Mouse (Mus musculus) myocyte (in vitro differentiated cells): ENCODE measurements around the gene Midn. TPM values are rescaled to one million over a fixed set of nuclear protein-coding genes. Genes with fewer than 3 reads are reported as not detected.
A peak's percentile ranks its signal among the peaks of the same experiment; 100 is the strongest.

Experiments used
- H3K27me3 ChIP-seq: one replicate; pipeline ENCODE4 v1.6.1; 2011; ENCODE audit not compliant: control insufficient read depth, insufficient read depth, insufficient read length
- H3K36me3 ChIP-seq: one replicate; pipeline ENCODE4 v1.6.1; 2011; ENCODE audit not compliant: control insufficient read depth, insufficient read depth
- H3K4me2 ChIP-seq: one replicate; pipeline ENCODE4 v1.6.1; 2011; ENCODE audit warnings: low read depth, control low read depth
- H3K4me3 ChIP-seq: one replicate; pipeline ENCODE4 v1.5.1; 2011; ENCODE audit warnings: mild to moderate bottlenecking, control low read depth, moderate library complexity
- H3K79me2 ChIP-seq: one replicate; pipeline ENCODE4 v1.6.1; 2011; ENCODE audit not compliant: control insufficient read depth, insufficient read depth
- H3ac ChIP-seq: one replicate; pipeline ENCODE4 v1.6.1; 2011; ENCODE audit not compliant: control insufficient read depth, insufficient read length
- CEBPB ChIP-seq: IDR thresholded peaks from 2 replicates; pipeline ENCODE4 v1.6.1; 2011; ENCODE audit warnings: mild to moderate bottlenecking, moderate library complexity; ENCODE audit not compliant: poor library complexity, insufficient read depth, severe bottlenecking
- E2F4 ChIP-seq: IDR thresholded peaks from one replicate; pipeline ENCODE4 v1.6.1; 2011; ENCODE audit warnings: mild to moderate bottlenecking, control low read depth, moderate library complexity; ENCODE audit not compliant: insufficient read depth
- MAX ChIP-seq: IDR thresholded peaks from one replicate; pipeline ENCODE4 v1.6.1; 2011; ENCODE audit warnings: low read depth, mild to moderate bottlenecking, control low read depth
- MYOD1 ChIP-seq, 3 experiments: IDR thresholded peaks; one replicate each; pipeline ENCODE4 v1.6.1; 2011; ENCODE audit warnings: control low read depth in 2 of 3, low read depth in 2 of 3, mild to moderate bottlenecking in 2 of 3, moderate library complexity in 1 of 3; ENCODE audit not compliant: insufficient read length in 2 of 3, control insufficient read depth in 1 of 3
- MYOG ChIP-seq, 3 experiments: IDR thresholded peaks; one replicate each; pipeline ENCODE4 v1.6.1; 2011; ENCODE audit warnings: control low read depth in 2 of 3, low read depth in 2 of 3, mild to moderate bottlenecking in 2 of 3; ENCODE audit not compliant: insufficient read length in 2 of 3, control insufficient read depth in 1 of 3, insufficient read depth in 1 of 3
- POLR2A ChIP-seq: IDR thresholded peaks from one replicate; pipeline ENCODE4 v1.6.1; 2011; ENCODE audit warnings: low read depth, mild to moderate bottlenecking, control low read depth, moderate library complexity; ENCODE audit not compliant: insufficient read length
- POLR2AphosphoS2 ChIP-seq: IDR thresholded peaks from one replicate; pipeline ENCODE4 v1.6.1; 2011; ENCODE audit warnings: low read depth, control low read depth; ENCODE audit not compliant: insufficient read length
- REST ChIP-seq: IDR thresholded peaks from one replicate; pipeline ENCODE4 v1.6.1; 2011; ENCODE audit warnings: mild to moderate bottlenecking, control low read depth, moderate library complexity; ENCODE audit not compliant: insufficient read depth, insufficient read length
- SRF ChIP-seq: IDR thresholded peaks from one replicate; pipeline ENCODE4 v1.6.1; 2011; ENCODE audit warnings: low read depth; ENCODE audit not compliant: control insufficient read depth, insufficient read length
- TCF12 ChIP-seq: IDR thresholded peaks from one replicate; pipeline ENCODE4 v1.6.1; 2011; ENCODE audit warnings: mild to moderate bottlenecking, control low read depth; ENCODE audit not compliant: poor library complexity, insufficient read depth, severe bottlenecking
- TCF3 ChIP-seq: IDR thresholded peaks from one replicate; pipeline ENCODE4 v1.6.1; 2011; ENCODE audit warnings: low read depth, control low read depth; ENCODE audit not compliant: insufficient read length
- USF1 ChIP-seq: IDR thresholded peaks from one replicate; pipeline ENCODE4 v1.6.1; 2011; ENCODE audit warnings: low read depth, mild to moderate bottlenecking, control low read depth, moderate library complexity
- polyA plus RNA-seq: library from polyadenylated mRNA; unstranded; fragments of >200 nt; fragmentation: generic; extraction: Trizol; gene quantifications from one replicate; pipeline ENCODE4 v1.2.1, GENCODE M21; 2012; ENCODE audit warnings: missing spikeins

Gene Midn
- polyA plus RNA-seq, 1 experiment = 131 TPM

DNA sequence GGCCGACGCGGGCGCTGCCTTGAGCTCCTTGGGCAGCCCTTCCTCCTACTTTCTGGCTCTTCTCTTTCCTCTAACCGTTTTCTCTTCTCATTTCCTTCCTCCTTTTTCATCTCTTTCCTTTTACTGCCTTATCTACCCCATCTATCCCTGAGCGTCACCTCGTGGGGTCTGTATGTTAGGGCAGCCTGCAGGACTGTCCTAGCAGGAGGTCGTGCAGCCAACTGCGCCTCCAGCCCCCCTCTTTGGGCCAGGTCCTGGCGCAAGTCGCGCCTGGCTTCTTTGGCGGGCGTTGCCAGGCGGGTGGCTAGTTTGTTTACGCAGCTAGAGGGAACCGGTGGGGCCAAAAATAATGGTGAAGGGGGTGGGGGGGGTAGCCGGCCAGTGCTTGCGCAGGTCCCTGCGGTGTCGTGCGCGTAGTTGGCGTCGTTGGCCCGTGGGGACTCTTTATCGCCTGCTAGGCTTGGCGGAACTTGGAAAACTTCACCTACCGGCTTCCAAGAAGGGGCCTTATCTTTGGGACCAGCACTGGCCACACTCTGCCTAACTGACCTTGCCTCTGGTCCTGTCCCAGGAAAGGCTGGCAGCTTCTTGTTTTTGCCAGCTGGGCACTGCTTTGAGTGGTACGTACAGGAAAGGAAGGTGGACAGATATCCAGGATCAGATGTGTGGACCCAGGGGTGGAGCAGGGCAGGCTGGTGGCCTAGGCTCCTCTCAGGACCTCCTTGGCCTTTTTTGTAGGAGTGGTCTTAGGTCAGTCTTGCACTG lies 31.0 kb upstream of the Midn start:
- Histone ChIP-seq H3K36me3 (peaks cover 11% of the 10 kb centered on the region), H3K79me2 (peaks cover 64% of the 10 kb centered on the region), H3K27me3 (no peaks in the 10 kb centered on the region), H3K4me3 (peak overlapping the region; percentile 93), H3K4me2 (peak overlapping the region; percentile 97), H3ac (peak overlapping the region; percentile 96)
- TF ChIP-seq MAX (no peak), CEBPB (no peak), MYOD1 (IDR thresholded peaks at IDR 0.05; ENCODE audit: control insufficient read depth in 1 of 3, insufficient read length in 2 of 3, low read depth in 2 of 3) (no peak), TCF3 (no peak), POLR2A (peak; percentile 9), E2F4 (no peak), REST (no peak), USF1 (no peak), MYOG (IDR thresholded peaks at IDR 0.05; ENCODE audit: control insufficient read depth in 1 of 3, insufficient read depth in 1 of 3, insufficient read length in 2 of 3, low read depth in 2 of 3) (peak in 1 of 3 experiments; percentile 32)

DNA sequence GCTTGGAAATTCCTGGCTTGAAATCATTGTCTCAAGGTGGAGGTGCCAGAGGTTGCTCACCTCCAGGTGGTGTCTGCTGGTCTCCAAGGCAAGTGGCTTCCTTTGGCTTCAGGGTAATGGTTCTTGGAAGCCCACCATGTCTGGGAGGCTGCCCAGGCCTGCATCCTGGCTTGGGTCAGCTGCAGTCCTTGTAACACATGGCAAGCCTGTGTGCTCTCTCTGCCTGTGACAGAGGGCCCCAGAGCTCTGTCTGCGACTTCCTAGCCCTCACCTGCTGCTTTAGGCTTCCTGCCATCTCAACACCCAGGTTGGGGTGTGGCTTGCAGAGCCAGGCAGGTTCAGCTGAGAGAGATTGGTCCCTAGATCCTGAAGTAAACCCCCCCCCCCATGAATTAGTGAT lies 30.3 kb upstream of the Midn start:
- Histone ChIP-seq H3K79me2 (peaks cover 71% of the 10 kb centered on the region), H3K4me2 (peak overlapping the region; percentile 97), H3K4me3 (peak overlapping the region; percentile 93), H3ac (no peak overlapping the region), H3K36me3 (peaks cover 11% of the 10 kb centered on the region), H3K27me3 (no peaks in the 10 kb centered on the region)
- no peak for TF ChIP-seq SRF
- peak in 1 of 3 experiments; percentile 44 for TF ChIP-seq MYOG (IDR thresholded peaks at IDR 0.05; ENCODE audit: control insufficient read depth in 1 of 3, insufficient read depth in 1 of 3, insufficient read length in 2 of 3, low read depth in 2 of 3)

DNA sequence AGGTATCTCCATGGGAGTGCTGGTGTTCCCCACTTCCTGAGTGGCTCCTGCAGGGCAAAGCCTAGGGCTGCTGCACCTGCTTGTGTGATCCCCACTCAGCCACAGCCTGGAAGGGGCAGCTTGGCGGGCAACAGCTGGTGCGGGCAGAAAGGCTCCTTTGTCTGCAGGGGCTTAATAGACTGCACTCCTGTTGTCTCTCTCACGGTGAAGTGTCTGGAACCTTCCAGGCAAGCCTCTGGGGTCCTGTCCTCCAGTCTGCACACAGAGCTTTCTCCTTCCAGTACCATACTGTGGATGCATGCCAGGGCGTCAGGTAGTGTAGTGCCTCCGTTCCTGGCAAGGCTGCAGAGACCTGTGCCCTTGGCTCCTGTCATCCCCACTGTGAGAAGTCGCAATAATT lies 29.5 kb upstream of the Midn start:
- peaks cover 79% of the 10 kb centered on the region for H3K79me2 ChIP-seq
- peak overlapping the region; percentile 97 for H3K4me2 ChIP-seq
- H3ac ChIP-seq = no peak overlapping the region
- H3K36me3 ChIP-seq = peaks cover 11% of the 10 kb centered on the region
- H3K4me3 ChIP-seq = peak overlapping the region; percentile 93
- H3K27me3 ChIP-seq = no peaks in the 10 kb centered on the region
- no peak for TF ChIP-seq CEBPB
- TF ChIP-seq E2F4 = no peak
- peak; percentile 16 to 99 (median 97) for TF ChIP-seq MYOG (IDR thresholded peaks at IDR 0.05; ENCODE audit: control insufficient read depth in 1 of 3, insufficient read depth in 1 of 3, insufficient read length in 2 of 3, low read depth in 2 of 3)
- TF ChIP-seq MYOD1 (IDR thresholded peaks at IDR 0.05; ENCODE audit: control insufficient read depth in 1 of 3, insufficient read length in 2 of 3, low read depth in 2 of 3) = peak in 2 of 3 experiments; percentile 97 to 98
- TF ChIP-seq SRF = no peak
- TF ChIP-seq REST = no peak
- TF ChIP-seq USF1 = no peak
- no peak for TF ChIP-seq POLR2A
- TF ChIP-seq POLR2AphosphoS2 = no peak
- peak; percentile 86 for TF ChIP-seq TCF3
- peak; percentile 64 for TF ChIP-seq TCF12

GRCm38 (mm10) chr10:80120146-80120545 lies 27.9 kb upstream of the Midn start:
- H3K36me3 ChIP-seq = peaks cover 11% of the 10 kb centered on the region
- H3K27me3 ChIP-seq = no peaks in the 10 kb centered on the region
- peak; percentile 49 for TF ChIP-seq SRF
- TF ChIP-seq POLR2A = peak; percentile 42
- TF ChIP-seq TCF12 = peak; percentile 97
- no peak for TF ChIP-seq REST
- TF ChIP-seq CEBPB = no peak
- peak; percentile 98 to 99 (median 99) for TF ChIP-seq MYOG (IDR thresholded peaks at IDR 0.05; ENCODE audit: control insufficient read depth in 1 of 3, insufficient read depth in 1 of 3, insufficient read length in 2 of 3, low read depth in 2 of 3)
- TF ChIP-seq TCF3 = peak; percentile 97
- TF ChIP-seq USF1 = no peak
- TF ChIP-seq POLR2AphosphoS2 = no peak
- TF ChIP-seq MYOD1 (IDR thresholded peaks at IDR 0.05; ENCODE audit: control insufficient read depth in 1 of 3, insufficient read length in 2 of 3, low read depth in 2 of 3) = peak; percentile 82 to 100 (median 99)
- no peak for TF ChIP-seq MAX
- no peak for TF ChIP-seq E2F4
- H3ac ChIP-seq = no peak overlapping the region
- H3K4me3 ChIP-seq = peak overlapping the region; percentile 93
- peaks cover 95% of the 10 kb centered on the region for H3K79me2 ChIP-seq
- H3K4me2 ChIP-seq = peak overlapping the region; percentile 97
